Mouse (Mus musculus) thymus, postnatal 36 days (tissue): Measurements from ENCODE around the gene S100a14.

ENCODE experiments used
- DNase-seq, 2 experiments: peaks; one replicate each; pipeline ENCODE4 v3.0.0; 2022; ENCODE audit warnings: mixed read lengths in 2 of 2

S100a14 gene

DNA sequence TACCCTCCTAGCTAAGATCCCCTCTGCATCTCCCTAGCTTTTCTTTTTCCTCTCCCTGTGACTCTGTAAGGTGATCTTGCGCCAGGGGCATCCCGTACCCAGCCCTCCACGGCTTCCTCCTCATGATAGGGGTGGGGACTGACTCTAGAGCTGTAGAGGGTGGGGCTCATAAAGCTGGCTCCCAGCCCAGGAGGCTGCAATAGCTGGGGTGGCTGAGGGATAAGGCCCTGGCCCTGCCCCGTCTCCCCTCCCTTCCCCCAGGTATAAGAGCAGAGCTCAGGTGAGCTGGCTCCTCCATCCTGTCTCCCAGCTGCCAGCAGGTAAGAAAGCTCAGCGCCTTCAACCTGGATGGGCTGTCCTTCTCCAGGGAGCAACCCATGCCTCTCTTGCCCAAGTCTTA is at the start of gene S100a14:
Gene S100a14 (plus strand): TSS at position 277 of the 400 bp plus-strand sequence.
- no peak for DNase-seq

DNA sequence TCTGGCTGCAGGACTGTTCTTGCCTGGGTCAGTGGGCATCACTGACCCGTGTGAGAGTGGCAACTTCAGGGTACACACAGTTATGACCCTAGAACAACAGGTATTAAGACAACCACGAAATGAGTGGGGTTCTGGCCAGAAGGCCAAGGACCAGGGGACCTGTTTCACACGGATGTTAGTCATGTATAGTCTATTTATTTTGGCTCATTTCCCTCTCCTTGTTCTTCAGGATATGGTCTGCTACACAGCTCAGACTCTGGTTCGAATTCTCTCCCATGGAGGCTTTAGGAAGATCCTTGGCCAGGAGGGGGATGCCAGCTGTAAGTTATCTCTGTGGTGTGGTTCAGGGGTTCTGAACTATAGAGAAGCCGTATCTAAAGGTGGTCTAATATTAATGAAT is 39.7 kb upstream of the S100a14 start:
- no peak for DNase-seq

DNA sequence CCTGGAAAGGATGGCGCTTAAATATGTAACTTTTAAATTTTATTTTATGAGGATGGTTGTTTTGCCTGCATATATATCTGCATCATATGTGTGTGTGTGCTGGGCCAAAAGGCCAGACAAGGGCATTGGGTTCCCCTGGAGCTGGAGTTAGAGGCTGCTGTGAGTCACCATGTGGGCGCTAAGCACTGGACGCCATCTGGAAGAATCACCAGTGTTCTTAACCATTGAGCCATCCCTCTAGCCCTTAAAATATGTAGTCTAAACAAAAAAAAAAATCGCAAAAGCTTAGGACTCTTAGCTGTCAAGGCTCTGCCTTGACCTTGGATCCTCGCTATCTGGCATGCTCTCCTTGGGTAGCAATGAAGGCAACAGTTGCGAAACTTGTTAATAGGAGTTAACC is 38.1 kb upstream of the S100a14 start:
- no peak for DNase-seq

DNA sequence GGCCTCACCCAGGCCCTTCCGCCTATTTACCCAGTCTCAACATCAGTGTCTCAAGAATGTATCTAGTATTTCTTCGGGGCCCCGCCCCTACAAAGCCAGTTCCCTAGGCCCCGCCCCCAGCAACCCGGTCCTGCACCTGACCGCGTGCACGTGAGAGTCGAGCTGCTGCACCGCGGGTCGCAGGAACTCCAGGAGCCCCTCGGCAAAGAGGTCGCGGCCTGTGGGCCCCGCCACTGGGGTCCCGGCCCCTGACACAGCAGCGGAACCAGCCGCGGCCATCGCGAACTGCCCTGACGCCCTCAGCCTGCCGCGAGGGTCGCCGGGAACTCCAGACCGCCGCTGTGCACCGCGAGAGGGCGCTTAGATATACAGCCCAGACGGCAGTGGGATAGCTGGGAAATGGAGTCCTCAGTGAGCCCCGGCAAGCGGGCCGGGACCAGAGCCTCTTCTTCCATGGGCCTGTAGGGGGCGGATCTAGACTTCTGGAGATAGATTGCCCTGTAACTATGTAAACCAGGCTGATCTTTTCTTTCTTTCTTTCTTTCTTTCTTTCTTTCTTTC is 35.9 kb upstream of the S100a14 start, which contains the start of gene Snapin:
Gene Snapin (minus strand): TSS at position 338 of the 561 bp plus-strand sequence.
- DNase-seq: peak; percentile 95 to 96

DNA sequence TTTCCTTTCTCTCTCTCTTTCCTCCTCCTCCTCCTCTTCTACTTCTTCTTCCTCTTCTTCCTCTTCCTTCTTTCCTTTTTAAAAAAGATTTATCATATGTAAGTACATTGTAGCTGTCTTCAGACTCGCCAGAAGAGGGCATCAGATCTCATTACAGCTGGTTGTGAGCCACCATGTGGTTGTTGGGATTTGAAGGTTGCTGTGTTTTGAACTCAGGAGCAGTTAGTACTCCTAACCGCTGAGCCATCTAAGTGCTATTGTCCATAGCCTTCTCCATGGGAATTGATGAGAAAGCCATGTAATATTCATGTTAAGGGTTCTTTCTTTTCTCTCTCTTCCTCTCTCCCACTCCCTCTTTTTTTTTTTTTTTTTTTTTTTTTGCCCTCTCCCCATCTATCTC is 35.3 kb upstream of the S100a14 start:
- DNase-seq: peak in 1 of 2 experiments; percentile 48

DNA sequence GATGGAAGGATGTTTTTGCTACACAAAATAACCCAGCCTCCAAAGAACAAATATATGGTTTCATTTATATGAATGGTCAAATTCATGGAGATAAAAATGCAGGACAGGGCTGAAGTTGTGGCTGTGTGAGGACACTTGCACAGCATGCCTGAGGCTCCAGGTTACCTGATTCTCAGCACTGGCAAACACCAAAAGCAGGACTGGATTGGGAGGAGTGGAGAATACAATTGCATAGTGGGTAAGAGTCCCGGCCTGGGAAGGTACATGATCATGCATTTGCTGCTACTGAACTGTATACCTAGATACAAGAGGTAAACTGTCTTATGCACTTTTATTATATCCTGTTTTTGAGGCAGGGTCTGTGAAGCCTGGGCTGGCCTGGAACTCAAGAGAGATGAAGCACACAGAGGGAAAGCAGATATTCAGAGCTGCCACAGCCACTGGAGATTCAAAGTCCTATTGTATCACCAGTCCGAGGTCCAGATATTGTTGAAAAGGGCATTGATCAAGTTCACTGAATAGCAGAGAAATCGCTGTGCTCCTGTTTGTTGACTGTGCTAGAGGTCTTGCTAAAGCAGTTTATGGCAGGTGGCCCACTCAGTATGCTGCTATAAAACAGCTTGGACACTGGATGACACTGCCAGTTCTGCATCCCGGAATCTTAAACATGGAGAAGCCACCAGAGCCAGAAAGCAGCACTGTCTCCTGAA is 32.7 kb upstream of the S100a14 start:
- DNase-seq: no peak

DNA sequence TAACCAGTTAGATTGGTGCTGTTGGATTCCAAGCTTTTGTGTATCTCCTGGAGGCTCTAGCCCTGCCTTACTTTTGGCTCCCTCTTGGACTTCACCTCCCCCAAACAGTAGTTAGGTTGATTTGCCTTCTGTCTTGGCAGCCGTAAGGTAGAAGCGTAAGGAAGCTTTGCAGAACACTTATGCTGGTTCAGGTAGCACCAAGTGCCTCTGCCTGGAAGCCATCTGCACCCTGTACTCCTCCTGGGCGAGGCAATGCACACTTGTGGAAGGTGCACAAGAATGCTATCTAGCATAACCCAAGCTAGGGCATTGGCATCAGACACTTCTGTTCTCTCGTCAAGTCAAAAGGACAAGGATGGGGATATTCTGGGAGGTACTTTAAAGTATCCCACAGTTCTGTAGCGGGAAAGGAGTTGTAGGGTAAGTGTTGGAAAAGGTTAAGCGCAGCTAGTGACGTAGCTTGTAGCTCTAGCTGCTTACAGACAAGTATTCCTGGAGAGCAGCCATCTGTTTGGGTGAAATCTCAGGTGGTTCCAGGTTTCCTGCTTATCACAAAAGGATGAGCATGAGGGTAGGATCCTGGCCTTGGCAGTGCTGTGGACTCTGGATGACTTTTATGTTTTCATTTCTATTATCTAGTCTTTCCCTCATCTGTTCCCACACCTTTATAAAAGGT is 30.7 kb upstream of the S100a14 start:
- no peak for DNase-seq

DNA sequence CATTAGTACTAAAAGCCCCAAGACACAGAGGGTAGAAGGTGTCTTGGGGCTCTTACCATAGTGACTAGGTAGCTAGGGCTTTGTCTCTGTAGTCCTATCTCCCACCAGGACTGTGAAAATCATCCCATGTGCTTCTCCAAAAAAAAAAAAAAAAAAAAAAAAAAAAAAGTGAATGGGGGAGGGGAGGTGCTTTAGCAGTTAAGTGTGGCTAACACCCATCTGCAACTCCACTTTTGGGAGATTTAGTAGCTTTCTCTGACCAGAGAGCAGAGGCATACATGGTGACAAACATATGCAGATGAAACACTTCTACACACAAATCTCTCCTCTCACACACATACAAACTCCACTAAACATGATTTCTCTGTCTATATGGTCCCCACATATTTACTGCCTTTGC is 29.1 kb upstream of the S100a14 start:
- DNase-seq: no peak

DNA sequence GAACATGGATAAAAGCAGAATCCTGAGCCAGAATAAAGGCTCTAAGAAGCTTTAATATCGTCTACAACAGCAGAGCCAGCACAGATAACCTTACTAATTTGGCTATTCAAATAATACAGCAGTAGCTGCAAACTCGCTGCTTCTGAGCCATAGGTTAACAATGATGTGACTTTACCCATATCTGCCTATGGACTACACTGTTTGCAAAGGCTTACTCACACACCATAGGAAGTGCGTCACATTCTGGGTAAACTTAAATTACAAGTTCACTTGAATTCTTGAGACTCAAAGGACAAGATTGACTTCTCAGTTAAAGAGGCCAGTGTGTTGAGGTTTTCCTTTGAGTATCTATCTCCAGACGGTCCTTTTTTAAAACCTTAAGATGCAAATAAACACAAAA is 23.2 kb upstream of the S100a14 start:
- DNase-seq: no peak

DNA sequence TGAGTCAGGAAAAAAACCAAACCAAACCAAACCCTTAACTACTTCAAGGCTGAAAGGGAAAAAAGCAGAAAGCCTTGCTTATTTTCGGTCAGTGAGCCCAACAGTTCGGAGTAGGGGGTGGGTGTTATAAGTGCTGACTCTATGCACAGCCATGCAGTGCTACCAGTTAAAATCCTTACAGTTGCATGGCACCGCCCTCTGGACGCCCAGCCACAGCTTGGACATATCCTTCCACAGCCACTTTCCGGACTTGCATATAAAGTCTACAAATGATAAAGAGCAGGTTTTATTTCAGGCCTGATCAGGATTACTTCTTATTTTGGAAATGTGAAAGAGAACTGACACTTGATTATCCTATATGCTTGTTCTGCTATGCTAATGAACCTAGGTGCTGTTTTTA is 21.4 kb upstream of the S100a14 start:
- DNase-seq: no peak

DNA sequence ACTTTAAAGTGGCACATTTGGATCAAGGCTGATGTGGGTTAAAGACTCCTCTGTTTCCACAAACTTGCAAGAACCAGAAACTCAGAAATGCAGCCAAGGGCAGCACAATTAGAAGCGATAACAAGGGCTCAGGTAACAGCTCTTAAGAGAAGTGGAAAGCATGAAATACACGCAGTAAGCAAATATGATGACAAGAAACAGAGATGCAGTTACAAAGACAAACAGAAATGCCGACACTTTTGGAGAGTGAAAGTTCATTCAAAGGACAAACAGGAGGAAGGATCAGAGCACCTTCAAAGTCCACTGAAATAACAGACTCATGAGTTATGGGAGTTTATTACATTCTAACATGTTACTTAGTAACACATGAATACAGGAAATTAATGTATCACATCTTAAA is 20.3 kb upstream of the S100a14 start:
- DNase-seq: no peak

DNA sequence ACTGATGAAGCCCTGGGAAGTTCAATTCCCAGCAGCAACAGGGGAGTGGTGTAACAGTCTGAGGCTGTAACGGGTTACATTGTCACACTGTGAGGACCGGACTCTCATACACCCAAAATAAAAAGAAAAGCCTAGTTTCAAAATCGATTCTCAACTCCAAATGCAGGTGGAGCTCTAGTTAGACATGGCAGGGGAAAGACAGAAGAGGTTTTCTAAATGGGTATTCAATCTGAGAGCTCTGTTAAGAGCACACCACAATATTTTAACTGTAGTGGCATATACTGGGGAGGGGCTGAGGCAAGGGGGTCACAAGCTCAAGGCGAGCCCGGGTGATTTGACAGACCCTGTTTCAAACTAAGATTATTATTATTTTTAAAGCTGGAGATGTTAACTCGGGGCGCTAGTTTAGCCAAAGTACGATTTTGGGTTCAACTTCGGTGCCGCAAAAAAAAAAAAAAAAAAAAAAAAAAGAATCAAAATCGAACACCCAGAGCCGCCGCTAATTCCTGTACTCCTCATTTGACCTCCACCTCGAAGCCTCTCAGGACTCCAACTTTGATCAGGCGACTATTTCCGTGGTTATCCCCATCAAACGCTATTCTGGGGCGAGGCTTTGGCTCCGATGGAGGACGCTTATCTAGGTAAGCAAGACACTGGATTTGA is 18.2 kb upstream of the S100a14 start:
- no peak for DNase-seq

DNA sequence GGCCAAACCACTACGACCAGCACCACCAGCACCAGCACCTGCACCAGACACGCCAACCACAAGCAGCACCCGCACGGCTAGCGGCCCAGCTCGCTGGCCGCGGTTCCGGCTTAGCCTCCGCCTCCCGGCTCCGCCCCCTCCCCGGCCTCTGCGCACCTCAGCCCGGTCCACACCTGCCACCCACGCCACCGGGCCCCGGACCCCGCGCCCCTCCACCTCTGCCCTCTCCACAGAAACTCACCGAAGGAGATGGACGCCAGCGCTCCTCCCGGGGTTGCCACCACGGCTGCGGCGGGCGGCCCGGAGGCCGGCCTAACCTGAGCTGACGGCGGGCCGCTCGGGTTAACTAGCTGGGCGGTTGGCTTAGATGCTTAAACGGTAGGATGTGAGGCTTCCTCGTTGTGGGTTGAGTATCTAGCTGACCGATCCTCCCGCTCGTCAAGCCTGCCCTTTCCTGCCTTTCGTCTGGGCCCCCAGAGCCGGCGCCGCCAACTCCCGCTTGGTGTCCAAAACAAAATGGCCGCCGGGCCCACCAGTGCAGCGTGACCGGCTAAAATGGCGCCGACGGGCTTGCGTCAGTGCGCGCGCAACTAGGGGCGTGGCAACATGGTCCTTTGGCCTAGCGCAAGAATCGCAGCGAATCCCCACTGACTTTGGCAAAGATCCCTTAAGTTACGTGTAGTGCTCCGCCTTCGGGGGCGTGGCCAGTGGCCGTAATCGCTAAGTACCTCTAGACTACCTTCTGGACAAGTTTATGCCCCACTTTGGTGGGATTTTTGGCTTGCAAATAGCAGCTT is 17.5 kb upstream of the S100a14 start, which contains the start of gene Chtop:
Gene Chtop (minus strand): TSS at position 549 of the 797 bp plus-strand sequence.
- DNase-seq: peak; percentile 99

DNA sequence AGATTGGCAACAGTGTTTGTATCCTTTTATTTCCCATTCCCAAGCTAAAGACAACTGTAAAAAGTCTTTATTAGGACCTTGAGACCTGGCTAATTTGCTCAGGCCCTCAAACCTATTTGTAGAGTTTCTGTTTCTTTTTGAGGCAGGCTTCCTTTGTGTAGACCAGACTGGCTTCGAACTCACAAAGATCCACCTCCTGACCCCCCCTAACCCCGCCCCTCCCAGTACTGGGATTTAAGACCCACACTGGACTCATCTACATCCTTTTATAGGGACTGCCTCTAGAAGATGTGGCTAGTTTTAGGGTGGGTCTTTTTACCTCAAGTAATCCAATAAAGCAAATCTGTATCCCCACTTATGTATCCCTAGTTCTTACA is 16.9 kb upstream of the S100a14 start:
- no peak for DNase-seq

DNA sequence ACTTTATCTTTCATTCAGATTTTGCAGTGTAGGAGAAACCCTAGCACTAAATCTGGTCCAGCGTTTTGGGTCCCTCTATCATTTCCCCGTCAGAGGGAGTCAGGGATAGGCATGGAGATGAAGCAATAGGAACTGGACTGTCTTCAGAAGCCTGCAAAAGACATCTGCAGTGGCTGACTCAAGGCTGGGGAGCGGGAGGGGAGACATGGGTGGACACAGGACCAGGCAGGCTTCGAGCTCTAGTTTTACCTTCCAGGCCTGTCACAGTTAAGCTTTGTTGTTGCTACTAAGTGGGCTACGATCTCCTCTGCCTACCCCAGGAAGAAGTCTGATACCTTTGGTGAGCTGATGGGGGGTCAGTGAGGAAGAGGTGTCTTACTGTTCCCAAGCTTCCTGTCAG is 14.4 kb upstream of the S100a14 start:
- DNase-seq: no peak

DNA sequence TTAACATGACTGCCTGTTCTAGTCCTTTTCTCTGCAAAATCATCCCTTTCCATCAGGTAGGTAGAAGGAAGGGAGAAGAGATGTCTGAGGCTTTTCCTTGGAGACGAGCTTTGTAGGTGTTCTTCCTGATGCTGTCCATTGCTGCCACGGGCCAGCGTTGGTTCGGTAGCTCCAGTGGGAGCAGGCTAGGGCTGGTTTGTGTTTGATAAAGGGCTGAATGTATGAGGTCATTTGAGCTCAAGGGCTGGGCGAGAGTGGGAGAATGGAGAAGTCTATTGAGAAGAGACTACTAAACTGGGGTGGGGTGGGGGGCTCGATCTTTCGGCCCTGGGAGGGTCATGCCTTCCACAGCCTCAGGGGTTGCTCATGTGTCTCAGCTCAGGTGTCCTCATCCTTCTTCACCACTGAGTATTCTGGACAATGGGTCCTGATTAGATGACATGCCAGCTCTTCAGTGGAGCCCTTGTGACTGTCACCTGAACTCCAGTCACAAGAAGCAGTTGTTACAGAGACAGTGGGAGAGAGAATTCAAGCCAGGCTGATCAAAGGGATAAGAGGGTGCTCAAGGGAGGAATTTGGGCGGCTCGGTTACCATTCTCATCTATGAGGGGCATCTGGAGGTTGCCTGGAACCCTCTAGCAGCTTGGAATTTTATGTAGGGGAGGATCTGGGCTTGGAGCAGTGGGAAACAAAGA is 13.6 kb upstream of the S100a14 start:
- no peak for DNase-seq

DNA sequence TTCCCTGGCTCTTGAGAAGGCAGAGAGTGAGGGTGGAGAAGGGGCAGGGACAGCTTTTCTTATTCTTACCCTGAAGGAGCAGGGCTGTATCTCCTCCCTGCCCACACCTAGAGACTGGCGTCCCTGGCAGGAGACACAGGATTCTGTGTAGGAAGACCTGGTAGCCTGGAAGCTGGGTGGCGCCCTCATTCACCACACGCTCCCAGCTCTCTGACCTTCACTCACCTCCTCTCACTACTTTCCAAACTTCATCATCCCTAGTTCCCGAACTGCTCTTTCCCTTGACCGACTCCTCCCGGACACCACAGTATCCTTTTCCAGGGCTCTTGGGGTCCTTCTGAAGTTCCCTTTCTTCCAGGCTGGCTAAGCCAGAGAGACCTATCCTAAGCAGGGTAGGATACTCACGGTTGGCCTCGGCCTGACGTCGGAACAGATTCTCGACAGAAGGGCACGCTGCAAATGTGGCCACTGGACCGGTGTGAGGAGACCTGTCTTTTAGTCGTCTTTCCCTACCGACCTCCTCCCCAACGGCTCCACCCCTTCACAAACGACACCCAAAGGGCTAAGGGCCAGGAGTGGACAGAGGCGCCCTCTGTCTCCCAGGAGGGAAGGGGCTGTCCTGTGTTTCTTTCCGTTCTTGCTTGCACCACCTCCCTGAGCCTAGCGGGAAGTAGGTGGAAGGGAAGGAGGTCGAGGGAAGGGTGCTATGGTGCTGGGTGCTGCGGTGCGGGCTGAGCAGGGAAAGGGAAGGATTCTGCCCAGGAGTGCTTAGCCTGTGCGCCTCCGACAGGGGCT is 12.7 kb upstream of the S100a14 start, which contains the start of the genes S100a1 and S100a13:
Gene S100a1 (minus strand): TSS at position 597 of the 795 bp plus-strand sequence.
Gene S100a13 (plus strand): TSS at position 640 of the 795 bp plus-strand sequence.
- DNase-seq: peak; percentile 33 to 35

DNA sequence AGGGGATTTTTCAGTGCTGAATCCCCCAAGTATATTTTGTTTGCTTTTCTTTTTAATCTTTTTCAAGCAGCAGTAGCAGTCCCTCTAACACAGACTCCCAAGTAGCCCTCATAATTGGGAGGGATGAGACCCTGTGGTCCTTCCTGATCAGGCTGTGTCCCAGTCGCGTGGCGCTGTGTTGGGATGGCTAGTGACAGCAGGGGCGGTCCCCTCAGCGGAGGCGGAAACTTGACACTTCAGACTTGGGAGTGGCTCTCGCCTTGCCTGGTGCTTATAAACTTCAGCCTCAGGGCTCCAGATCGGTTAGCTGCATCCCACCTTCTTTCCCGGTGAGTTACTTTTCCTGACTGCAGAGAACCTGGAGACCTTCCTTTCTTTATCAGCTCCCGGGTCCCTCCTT is 12.0 kb upstream of the S100a14 start:
- DNase-seq: peak; percentile 62 to 65

DNA sequence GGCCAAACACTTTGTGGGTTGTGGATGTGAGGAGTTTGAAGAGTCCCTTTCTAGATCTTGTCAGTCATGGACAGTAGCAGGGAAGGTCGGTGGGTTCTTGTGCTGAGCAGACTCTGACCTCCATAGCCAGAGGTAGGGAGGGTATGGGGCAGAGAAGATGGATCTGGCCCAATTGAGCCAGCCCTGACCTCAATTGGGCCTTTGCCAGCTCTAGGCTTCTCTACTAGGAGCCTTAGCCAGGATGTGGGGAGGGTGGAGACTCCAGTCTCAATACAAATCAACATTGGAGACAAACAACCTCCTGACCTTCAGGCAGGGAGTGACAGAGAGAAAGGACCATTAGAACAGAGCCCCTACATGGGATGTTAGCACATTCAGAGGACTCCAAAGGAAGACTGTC is 11.4 kb upstream of the S100a14 start:
- peak in 1 of 2 experiments; percentile 6 for DNase-seq

DNA sequence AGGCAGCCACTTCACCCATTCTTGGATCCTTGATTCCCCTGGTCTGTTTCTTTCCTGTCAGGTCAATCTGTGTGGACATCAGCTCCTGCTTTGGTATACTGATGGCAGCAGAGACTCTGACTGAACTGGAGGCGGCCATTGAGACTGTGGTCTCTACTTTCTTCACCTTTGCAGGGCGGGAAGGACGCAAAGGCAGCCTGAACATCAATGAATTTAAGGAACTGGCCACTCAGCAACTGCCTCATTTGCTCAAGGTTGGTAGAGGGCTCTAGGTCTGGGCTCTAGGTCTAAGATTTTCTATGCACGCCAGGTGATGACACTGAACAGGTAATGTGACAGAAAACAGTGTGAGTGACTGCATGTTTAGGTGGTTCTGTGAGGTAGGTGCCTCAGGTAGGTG is 10.9 kb upstream of the S100a14 start:
- no peak for DNase-seq

DNA sequence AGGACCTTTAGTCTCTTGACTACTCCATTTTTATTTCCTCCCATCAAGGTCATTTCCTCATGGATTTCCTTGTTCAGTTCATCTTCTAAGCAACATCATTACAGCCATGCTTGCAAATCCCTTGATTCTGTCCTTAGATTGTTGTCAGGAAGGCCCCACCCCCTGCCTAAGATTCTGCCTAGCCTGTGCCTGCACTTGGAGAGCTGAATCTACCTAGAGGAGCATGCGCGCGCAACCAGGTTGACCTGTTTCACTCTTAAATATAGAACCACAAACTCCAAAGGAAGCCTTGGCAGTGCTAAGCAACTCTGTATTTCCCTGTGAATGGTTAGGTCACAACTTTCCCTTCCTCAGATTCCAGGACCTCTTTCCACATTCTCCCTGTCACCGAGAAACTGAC is 8.9 kb upstream of the S100a14 start:
- DNase-seq: no peak
